In genomic region chr1:92571022-92571421, GRCm38 (mm10) we compare ENCODE assay signal across 19 mouse cellular contexts. TPM values are rescaled to one million over a fixed set of nuclear protein-coding genes. Genes with fewer than 3 reads are reported as not detected.
DNase-seq lines count a peak whose midpoint lies in the region; TF ChIP-seq lines count a peak whose summit lies in the region.
"Had no signal": no experiment of that assay in that cellular context is flagged by ENCODE, and none has a peak within 500 bp of the region (broad histone marks: within the 10 kb centered on the region; RNA-seq: fewer than 3 reads in every experiment).

Gene Olfr1413 (plus strand): TSS chr1:92571322.

- peak within 1 kb of the TSS; percentile 69 for H3K4me3 ChIP-seq in testis, adult 2 months (ENCODE audit: control insufficient read depth, low read depth, low read length)

- TF ChIP-seq CTCF in testis, adult 2 months (IDR thresholded peaks at IDR 0.05; ENCODE audit: control insufficient read depth, insufficient read depth, insufficient replicate concordance, low read depth, low read length) = no peak

- H3K27ac ChIP-seq in testis, adult 2 months (ENCODE audit: control insufficient read depth, insufficient read depth, low read depth, low read length) = no peak within 1 kb of the TSS

- H3K36me3 ChIP-seq in testis, adult 2 months (ENCODE audit: control insufficient read depth, insufficient read depth, low read length) = no peaks in the 10 kb centered on the region
- H3K36me3 ChIP-seq: G1E had no signal

- no peak for DNase-seq in testis, postnatal 10 days (ENCODE audit: low spot score)
- DNase-seq: adrenal gland, adult 2 months; adrenal gland, adult 8-10 months; adrenal gland, postnatal 10 days; adrenal gland, postnatal 14 days; adrenal gland, postnatal 25 days; adrenal gland, postnatal 36 days; B cell, adult 2 months; cerebellum, adult 11 months; cerebellum, adult 11-12 months; cerebellum, adult 18-20 months; cerebellum, adult 2 months had no signal

- no peaks in the 10 kb centered on the region for H3K4me1 ChIP-seq in testis, adult 2 months (ENCODE audit: control insufficient read depth, insufficient read depth, low read length)

- TF ChIP-seq POLR2A in testis, adult 2 months (IDR thresholded peaks at IDR 0.05; ENCODE audit: control insufficient read depth, low read depth, low read length) = no peak

- no peaks in the 10 kb centered on the region for H3K27me3 ChIP-seq in testis, adult 2 months (ENCODE audit: control insufficient read depth, insufficient read depth, low read length)

RNA-seq across cellular contexts. Expression of gene Olfr1413, which starts in this region (rescaled TPM):
- polyA plus RNA-seq in testis, adult 2 months (2012; rRNA removed) = 0.49 and 0.66 TPM in 2 replicates
- polyA plus RNA-seq: activated CD4-positive, CD25-positive, alpha-beta regulatory T cell, adult 4 months; adrenal gland, adult 2 months; brain, embryonic 14.5 days; C2C12; CD4-positive, CD25-positive, alpha-beta regulatory T cell, adult 4 months; cerebellum, adult 2 months; G1E; Patski had no signal
